Mouse (Mus musculus) embryonic facial prominence, embryonic 14.5 days (tissue): Measurements from ENCODE around the gene Bard1. TPM values are rescaled to one million over a fixed set of nuclear protein-coding genes. Genes with fewer than 3 reads are reported as not detected.
A peak's percentile ranks its signal among the peaks of the same experiment; 100 is the strongest.

ENCODE experiments used
- ATAC-seq: fragments of 200-750 bp; cut with Nextera tagmentation; 2 replicates; pipeline ENCODE4 v1.8.0; 2017; ENCODE audit warnings: low read depth, moderate number of reproducible peaks, moderate TSS enrichment
- DNase-seq: peaks from one replicate; pipeline ENCODE4 v3.0.0-alpha.2; 2015; ENCODE audit warnings: low spot score
- H3K27ac ChIP-seq: fragments of 300-500 bp; sonication (generic); replicated peaks from 2 replicates; pipeline ENCODE4 v1.5.1; 2014; ENCODE audit warnings: low read depth, mild to moderate bottlenecking, low read length, moderate library complexity
- H3K27me3 ChIP-seq: fragments of 300-500 bp; sonication (generic); replicated peaks from 2 replicates; pipeline ENCODE4 v1.6.1; 2014; ENCODE audit warnings: low read length; ENCODE audit not compliant: control insufficient read depth, insufficient read depth
- H3K36me3 ChIP-seq: fragments of 300-500 bp; sonication (generic); 2 replicates; pipeline ENCODE4 v1.6.1; 2014; ENCODE audit warnings: low read length, mixed read lengths; ENCODE audit not compliant: control insufficient read depth, insufficient read depth
- H3K4me1 ChIP-seq: fragments of 300-500 bp; sonication (generic); 2 replicates; pipeline ENCODE4 v1.6.1; 2014; ENCODE audit warnings: antibody characterized with exemption, low read length; ENCODE audit not compliant: control insufficient read depth, insufficient read depth
- H3K4me2 ChIP-seq: fragments of 300-500 bp; sonication (generic); 2 replicates; pipeline ENCODE4 v1.6.1; 2014; ENCODE audit warnings: low read depth, mild to moderate bottlenecking, low read length, moderate library complexity, mixed read lengths
- H3K4me3 ChIP-seq: fragments of 300-500 bp; sonication (generic); 2 replicates; pipeline ENCODE4 v1.5.1; 2014; ENCODE audit warnings: low read depth, mild to moderate bottlenecking, low read length
- H3K9ac ChIP-seq: fragments of 300-500 bp; sonication (generic); 2 replicates; pipeline ENCODE4 v1.6.1; 2014; ENCODE audit warnings: low read depth, mild to moderate bottlenecking, low read length, moderate library complexity, mixed read lengths
- H3K9me3 ChIP-seq: fragments of 300-500 bp; sonication (generic); 2 replicates; pipeline ENCODE4 v1.6.1; 2016; ENCODE audit warnings: low read length; ENCODE audit not compliant: control insufficient read depth
- WGBS: fragments of 180-500 bp; shearing (Covaris S2); extraction: QIAGEN DNeasy Blood & Tissue Kit; methylation state at CpG from one replicate; pipeline ENCODE4 v1.1.7; 2014; 5-methylcytosine and 5-hydroxymethylcytosine counted together
- polyA plus RNA-seq: library from polyadenylated mRNA; unstranded; fragments of >200 nt; fragmentation: Nextera tagmentation; extraction: Ambion mirVana; gene quantifications from 2 replicates; pipeline ENCODE4 v1.2.1, GENCODE M21; 2014

Bard1 gene
- polyA plus RNA-seq, 1 experiment from 2014 or later: 1.6 TPM

DNA sequence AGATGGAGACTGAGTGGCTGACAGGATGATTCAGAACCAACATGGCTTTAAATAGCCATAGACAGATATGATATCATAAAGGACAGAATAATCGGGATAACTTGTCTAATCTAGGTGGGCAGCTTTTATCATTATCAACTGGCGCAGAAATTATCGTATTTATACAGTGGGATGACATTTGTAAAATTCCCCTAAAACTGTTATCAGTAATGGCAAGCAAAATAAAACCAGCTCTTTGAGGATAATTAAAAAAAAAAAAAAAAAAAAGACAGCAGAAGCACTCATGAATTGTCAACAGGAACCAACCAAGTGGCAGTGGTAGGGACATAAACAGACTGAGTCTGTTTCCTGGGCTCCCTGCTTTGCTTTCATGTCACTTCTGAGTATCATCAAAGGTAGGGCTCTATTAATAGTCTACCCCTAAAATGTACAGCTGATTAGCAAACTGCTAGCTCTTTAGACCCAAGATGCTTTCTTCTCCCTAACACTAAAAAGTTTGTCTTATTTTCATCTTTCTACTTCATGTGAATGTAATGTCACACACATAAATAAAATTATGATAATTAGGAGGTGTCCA, 34.1 kb downstream of the Bard1 start:
- Histone ChIP-seq H3K27me3 (no peaks in the 10 kb centered on the region), H3K27ac (no peak overlapping the region), H3K4me1 (no peaks in the 10 kb centered on the region), H3K4me2 (no peak overlapping the region), H3K9me3 (no peaks in the 10 kb centered on the region), H3K9ac (no peak overlapping the region), H3K4me3 (no peak overlapping the region), H3K36me3 (0 out of 2 replicates have a peak, but pooled peaks cover 5% of the 10 kb centered on the region)
- no peak for ATAC-seq
- WGBS: 94% methylated on average over 3 of the region's 3 CpGs
- DNase-seq: no peak

DNA sequence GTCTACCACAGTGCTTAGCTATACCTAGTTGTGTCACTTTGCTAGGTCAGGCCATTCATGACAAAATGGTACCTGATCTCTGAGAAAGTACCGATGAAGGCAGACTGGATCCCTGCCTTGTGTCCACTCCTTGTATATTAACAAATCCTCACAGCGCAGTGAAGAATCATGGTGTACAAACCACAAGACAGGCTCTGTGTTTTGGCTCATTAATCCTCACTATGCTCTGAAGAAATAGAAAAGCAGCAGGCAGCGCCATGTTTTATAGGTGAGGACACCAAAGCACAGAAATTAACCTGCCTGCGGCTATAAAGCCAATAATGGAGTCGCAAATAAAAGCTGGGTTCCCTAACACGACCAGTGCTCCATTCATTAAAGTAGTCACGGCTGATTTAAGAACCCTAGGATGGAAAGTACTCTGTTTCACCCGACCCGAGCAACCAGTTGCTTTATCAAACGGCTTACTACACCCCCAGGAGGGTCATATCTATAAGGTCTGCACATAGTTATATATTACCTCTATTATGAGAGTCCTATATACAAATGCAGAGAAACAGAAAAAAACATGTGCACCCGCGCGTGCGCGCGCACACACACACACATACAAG, 39.0 kb downstream of the Bard1 start:
- H3K36me3 ChIP-seq: 0 out of 2 replicates have a peak, but pooled peaks cover 5% of the 10 kb centered on the region
- ATAC-seq (no peak), DNase-seq (no peak)
- no peak overlapping the region for H3K9ac ChIP-seq
- H3K9me3 ChIP-seq: no peaks in the 10 kb centered on the region
- H3K4me3 ChIP-seq: no peak overlapping the region
- H3K27me3 ChIP-seq: no peaks in the 10 kb centered on the region
- no peak overlapping the region for H3K4me2 ChIP-seq
- no peaks in the 10 kb centered on the region for H3K4me1 ChIP-seq
- 93% methylated on average over 16 of the region's 16 CpGs for whole genome bisulfite sequencing
- H3K27ac ChIP-seq: no peak overlapping the region

DNA sequence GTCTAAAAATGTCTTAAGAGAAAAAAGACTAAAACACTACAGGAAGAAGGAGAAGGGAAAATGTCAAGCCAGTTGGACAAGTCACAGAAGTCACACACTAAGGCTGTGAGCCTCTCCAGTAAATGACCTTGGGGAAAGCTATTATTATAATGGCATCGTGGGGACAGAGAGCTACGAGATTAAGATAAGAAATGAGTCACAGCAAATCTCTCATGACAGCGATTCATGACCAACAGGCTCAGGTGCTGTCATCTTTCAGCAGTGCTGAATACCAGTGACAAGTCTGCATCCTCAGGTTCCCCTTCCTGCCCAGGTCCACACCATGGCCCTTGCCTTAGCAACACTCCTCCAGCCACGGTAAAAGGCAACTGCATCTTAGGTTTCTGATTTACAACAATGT, 46.8 kb downstream of the Bard1 start:
- H3K4me2 ChIP-seq: no peak overlapping the region
- 0 out of 2 replicates have a peak, but pooled peaks cover 5% of the 10 kb centered on the region for H3K36me3 ChIP-seq
- 89% methylated on average over 4 of the region's 4 CpGs for WGBS
- no peak overlapping the region for H3K27ac ChIP-seq
- no peak overlapping the region for H3K4me3 ChIP-seq
- no peak for ATAC-seq
- no peaks in the 10 kb centered on the region for H3K9me3 ChIP-seq
- no peak overlapping the region for H3K9ac ChIP-seq
- no peaks in the 10 kb centered on the region for H3K4me1 ChIP-seq
- no peaks in the 10 kb centered on the region for H3K27me3 ChIP-seq
- no peak for DNase-seq

DNA sequence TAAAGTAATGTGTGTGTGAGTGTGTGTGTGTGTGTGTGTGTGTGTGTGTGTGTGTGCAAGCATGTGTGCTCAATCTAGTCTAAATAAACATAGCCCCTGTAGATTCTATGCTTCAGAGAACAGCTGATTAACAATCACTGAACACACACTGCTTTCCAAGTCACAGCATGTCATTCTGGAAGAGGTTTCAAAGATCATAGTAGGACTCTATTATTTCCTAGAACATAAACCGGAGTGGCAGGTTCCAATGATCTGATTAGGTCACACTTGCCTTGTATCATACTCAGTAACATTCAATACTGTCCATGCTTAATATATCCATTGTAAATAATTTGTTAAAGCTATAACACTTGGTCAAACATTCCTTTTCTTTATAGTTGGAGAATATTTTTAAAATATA, 47.5 kb downstream of the Bard1 start:
- ATAC-seq (no peak), DNase-seq (no peak)
- H3K4me2 ChIP-seq: no peak overlapping the region
- no peaks in the 10 kb centered on the region for H3K4me1 ChIP-seq
- no peak overlapping the region for H3K9ac ChIP-seq
- 0 out of 2 replicates have a peak, but pooled peaks cover 5% of the 10 kb centered on the region for H3K36me3 ChIP-seq
- H3K4me3 ChIP-seq: no peak overlapping the region
- no peak overlapping the region for H3K27ac ChIP-seq
- 87% methylated on average over 1 of the region's 1 CpGs for WGBS
- H3K27me3 ChIP-seq: no peaks in the 10 kb centered on the region
- H3K9me3 ChIP-seq: no peaks in the 10 kb centered on the region

DNA sequence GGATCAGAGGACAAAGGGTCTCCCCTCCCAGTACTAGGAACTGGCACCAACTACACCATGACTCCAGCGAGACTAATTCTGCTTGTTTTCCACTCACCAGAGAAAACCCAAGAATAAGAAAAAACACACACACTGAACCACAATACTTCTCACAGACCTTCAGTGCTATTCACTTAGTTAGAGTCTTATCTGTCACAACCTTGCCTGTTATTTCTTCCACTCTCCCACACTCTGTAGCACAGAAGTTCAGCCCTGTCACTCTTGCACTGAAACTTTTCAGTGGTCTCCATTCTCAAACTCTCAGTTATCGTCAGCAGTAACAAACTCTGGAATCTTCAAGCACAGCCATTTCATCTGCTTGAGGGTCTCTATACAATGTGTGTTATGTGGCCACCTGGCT, 50.2 kb downstream of the Bard1 start:
- 90% methylated on average over 2 of the region's 2 CpGs for WGBS
- ATAC-seq: no peak
- H3K4me3 ChIP-seq: no peak overlapping the region

DNA sequence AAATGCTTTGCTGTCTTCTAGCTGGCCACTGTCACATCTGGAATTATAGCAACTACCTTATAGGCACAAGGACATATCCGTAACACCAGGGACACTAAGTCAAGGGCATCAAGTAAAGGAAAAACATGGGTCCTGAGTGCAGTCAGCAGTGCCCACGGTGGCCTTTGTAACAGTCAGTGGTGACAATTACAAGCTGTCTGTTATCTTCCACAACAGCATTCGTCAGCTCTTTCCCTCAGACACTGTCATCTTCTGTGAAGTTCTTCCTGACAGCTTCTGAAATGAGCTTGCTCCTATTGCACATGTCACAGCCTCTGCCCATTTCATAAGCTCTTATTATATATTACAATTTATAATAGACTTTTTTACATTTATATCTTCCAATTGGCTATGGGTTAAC, 50.7 kb downstream of the Bard1 start:
- Histone ChIP-seq H3K4me1 (no peaks in the 10 kb centered on the region), H3K36me3 (0 out of 2 replicates have a peak, but pooled peaks cover 5% of the 10 kb centered on the region), H3K4me3 (no peak overlapping the region), H3K4me2 (no peak overlapping the region), H3K27me3 (no peaks in the 10 kb centered on the region), H3K27ac (no peak overlapping the region), H3K9ac (no peak overlapping the region), H3K9me3 (no peaks in the 10 kb centered on the region)
- WGBS: 92% methylated on average over 3 of the region's 3 CpGs
- ATAC-seq: no peak
- no peak for DNase-seq

More for the DNA sequence above, 50.2 kb downstream of the Bard1 start:
- Histone ChIP-seq H3K9me3 (no peaks in the 10 kb centered on the region), H3K27ac (no peak overlapping the region), H3K9ac (no peak overlapping the region), H3K4me1 (no peaks in the 10 kb centered on the region), H3K27me3 (no peaks in the 10 kb centered on the region), H3K36me3 (0 out of 2 replicates have a peak, but pooled peaks cover 5% of the 10 kb centered on the region), H3K4me2 (no peak overlapping the region)
- no peak for DNase-seq

DNA sequence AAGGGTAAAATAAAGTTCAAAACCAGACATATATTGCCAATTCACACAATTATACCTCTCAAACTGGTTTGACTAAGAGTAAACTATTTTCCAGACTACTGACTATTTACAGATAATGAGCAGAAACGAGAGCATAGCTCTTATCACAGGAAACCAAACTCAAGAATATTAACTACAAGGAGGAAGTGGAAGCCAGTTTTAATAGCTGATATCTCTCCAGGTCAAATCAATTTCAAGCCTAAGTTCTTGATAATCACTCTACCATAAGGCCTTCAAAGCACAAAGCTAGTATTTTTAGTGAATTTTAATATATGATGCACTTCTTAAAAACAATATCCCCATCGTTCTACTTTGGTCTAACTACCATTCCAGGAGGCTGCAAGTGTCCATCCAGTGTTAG, 57.8 kb downstream of the Bard1 start:
- H3K4me3 ChIP-seq: no peak overlapping the region
- no peak overlapping the region for H3K4me2 ChIP-seq
- no peaks in the 10 kb centered on the region for H3K4me1 ChIP-seq
- DNase-seq: no peak
- H3K9me3 ChIP-seq: no peaks in the 10 kb centered on the region
- WGBS: 83% methylated on average over 2 of the region's 2 CpGs
- H3K9ac ChIP-seq: no peak overlapping the region
- H3K27me3 ChIP-seq: no peaks in the 10 kb centered on the region
- no peak overlapping the region for H3K27ac ChIP-seq
- H3K36me3 ChIP-seq: no peaks in the 10 kb centered on the region
- ATAC-seq: no peak

DNA sequence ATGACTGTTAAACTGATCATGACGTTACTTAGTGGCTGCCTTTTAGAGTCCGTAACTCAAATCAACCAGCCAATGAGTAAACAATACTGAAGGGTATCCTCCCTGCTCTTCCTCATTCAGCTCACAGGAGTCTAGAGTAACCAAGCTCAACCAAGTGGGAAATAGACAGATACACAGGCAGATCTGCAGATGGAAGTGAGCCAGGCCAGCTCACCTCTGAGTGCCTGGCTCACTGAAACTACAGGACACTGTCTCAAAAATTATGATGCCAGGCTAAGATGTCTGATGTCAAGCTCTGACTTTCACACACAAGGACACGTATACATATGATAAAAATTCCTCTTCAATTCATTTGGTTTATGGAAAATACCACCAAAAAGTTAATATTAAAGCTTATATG, 59.0 kb downstream of the Bard1 start:
- ATAC-seq: no peak
- 94% methylated on average over 3 of the region's 3 CpGs for WGBS
- Histone ChIP-seq H3K4me2 (no peak overlapping the region), H3K4me3 (no peak overlapping the region), H3K9me3 (no peaks in the 10 kb centered on the region), H3K27ac (no peak overlapping the region), H3K27me3 (no peaks in the 10 kb centered on the region), H3K4me1 (no peaks in the 10 kb centered on the region), H3K36me3 (no peaks in the 10 kb centered on the region), H3K9ac (no peak overlapping the region)
- no peak for DNase-seq

DNA sequence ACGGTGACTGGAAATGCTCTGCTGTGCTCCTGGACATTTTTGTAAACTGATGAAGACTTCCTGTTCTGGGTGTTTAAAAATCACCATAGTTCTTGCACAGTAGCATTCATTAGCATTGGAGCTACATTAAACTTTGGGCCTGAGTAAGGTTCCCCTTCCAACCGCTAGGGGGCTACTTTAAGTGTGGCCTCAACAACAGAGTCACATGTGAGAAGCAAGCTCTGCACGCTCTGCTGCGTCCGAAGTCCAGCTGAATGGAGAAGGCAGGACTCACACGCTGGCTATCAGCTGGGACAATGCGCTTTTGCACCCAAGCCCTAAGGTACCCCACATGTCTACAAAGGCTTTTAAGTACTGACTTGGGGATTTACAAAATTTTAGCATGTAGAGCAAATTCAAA, 65.9 kb downstream of the Bard1 start:
- no peaks in the 10 kb centered on the region for H3K9me3 ChIP-seq
- H3K27ac ChIP-seq: no peak overlapping the region
- 65% methylated on average over 7 of the region's 7 CpGs for WGBS
- H3K4me1 ChIP-seq: no peaks in the 10 kb centered on the region
- H3K4me3 ChIP-seq: no peak overlapping the region
- no peaks in the 10 kb centered on the region for H3K36me3 ChIP-seq
- ATAC-seq (no peak), DNase-seq (peak; percentile 40)
- no peak overlapping the region for H3K4me2 ChIP-seq
- H3K27me3 ChIP-seq: no peaks in the 10 kb centered on the region
- no peak overlapping the region for H3K9ac ChIP-seq
